Mouse (Mus musculus) megakaryocyte, embryonic 14.5 days (primary cell): Measurements from ENCODE around the gene Col4a1.

Source experiments
- FLI1 ChIP-seq: IDR thresholded peaks from 2 replicates; pipeline ENCODE4 v1.6.1; 2012; ENCODE audit warnings: low read length, inconsistent platforms, mixed read lengths
- GATA1 ChIP-seq: IDR thresholded peaks from 3 replicates; pipeline ENCODE4 v1.6.1; 2012; ENCODE audit warnings: mixed read lengths, low read length, inconsistent platforms, borderline replicate concordance

GRCm38 (mm10) chr8:11149201-11149810, 163.3 kb downstream of the Col4a1 start:
- no peak for TF ChIP-seq GATA1
- TF ChIP-seq FLI1, result no peak
